Mouse (Mus musculus) forebrain, embryonic 16.5 days (tissue): ENCODE results near the gene Grik5. TPM values are rescaled to one million over a fixed set of nuclear protein-coding genes. Genes with fewer than 3 reads are reported as not detected.
"Not testable (repeated sequence)": the region's sequence is repeated elsewhere in the genome, so short reads cannot be mapped to it uniquely, and the experiment has no call there.

ENCODE experiments used
- ATAC-seq: fragments of 200-750 bp; cut with Nextera tagmentation; 2 replicates; pipeline ENCODE4 v1.8.0; 2017; ENCODE audit warnings: mild to moderate bottlenecking, moderate library complexity
- H3K27ac ChIP-seq: fragments of 300-500 bp; sonication (generic); 2 replicates; pipeline ENCODE4 v1.5.1; 2014; ENCODE audit warnings: low read length, control low read depth
- H3K27me3 ChIP-seq: fragments of 300-500 bp; sonication (generic); replicated peaks from 2 replicates; pipeline ENCODE4 v1.6.1; 2014; ENCODE audit warnings: low read length; ENCODE audit not compliant: control insufficient read depth, insufficient read depth
- H3K36me3 ChIP-seq: fragments of 300-500 bp; sonication (generic); 2 replicates; pipeline ENCODE4 v1.6.1; 2014; ENCODE audit not compliant: control insufficient read depth, insufficient read depth
- H3K4me1 ChIP-seq: fragments of 300-500 bp; sonication (generic); replicated peaks from 2 replicates; pipeline ENCODE4 v1.6.1; 2014; ENCODE audit warnings: low read length; ENCODE audit not compliant: control insufficient read depth, insufficient read depth
- H3K4me2 ChIP-seq: fragments of 300-500 bp; sonication (generic); 2 replicates; pipeline ENCODE4 v1.6.1; 2014; ENCODE audit warnings: mild to moderate bottlenecking, low read length, control low read depth
- H3K4me3 ChIP-seq: fragments of 300-500 bp; sonication (generic); replicated peaks from 2 replicates; pipeline ENCODE4 v1.5.1; 2014; ENCODE audit warnings: mild to moderate bottlenecking, low read length, control low read depth
- H3K9ac ChIP-seq: fragments of 300-500 bp; sonication (generic); replicated peaks from 2 replicates; pipeline ENCODE4 v1.6.1; 2014; ENCODE audit warnings: low read depth, low read length, control low read depth
- H3K9me3 ChIP-seq: fragments of 300-500 bp; sonication (generic); 2 replicates; pipeline ENCODE4 v1.6.1; 2016; ENCODE audit warnings: low read length; ENCODE audit not compliant: control insufficient read depth
- WGBS: fragments of 180-500 bp; shearing (Covaris S2); extraction: QIAGEN DNeasy Blood & Tissue Kit; methylation state at CpG from one replicate; pipeline ENCODE4 v1.1.7; 2014; 5-methylcytosine and 5-hydroxymethylcytosine counted together
- polyA plus RNA-seq: library from polyadenylated mRNA; unstranded; fragments of >200 nt; fragmentation: Nextera tagmentation; extraction: Ambion mirVana; gene quantifications from 2 replicates; pipeline ENCODE4 v1.2.1, GENCODE M21; 2015

Grik5 gene
- polyA plus RNA-seq, 1 experiment from 2014 or later: 16.9 TPM

DNA sequence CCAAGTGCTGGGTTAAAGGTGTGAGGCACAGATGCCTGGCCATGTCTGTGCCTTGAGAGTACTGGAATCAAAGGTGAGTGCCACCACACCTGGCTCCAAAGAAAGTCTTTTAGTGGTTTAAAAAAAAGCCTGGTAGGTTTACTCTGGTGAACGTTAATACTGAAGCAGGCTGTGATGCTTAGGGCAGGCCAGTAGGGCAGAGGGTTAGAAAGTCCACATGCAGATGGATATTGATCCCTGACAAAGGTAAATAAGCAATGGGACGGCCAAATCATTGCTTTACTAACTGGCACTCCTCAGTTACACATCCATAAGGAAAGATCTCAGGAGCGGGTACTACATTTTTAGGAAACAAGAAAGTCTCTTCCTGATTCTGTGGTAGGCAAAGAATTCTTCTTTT, 19.6 kb downstream of the Grik5 start:
- no peak overlapping the region for H3K4me2 ChIP-seq
- no peaks in the 10 kb centered on the region for H3K27me3 ChIP-seq
- no peak overlapping the region for H3K4me3 ChIP-seq
- peaks cover 7% of the 10 kb centered on the region; the same call in 1 of the 2 replicates for H3K4me1 ChIP-seq
- no peaks in the 10 kb centered on the region for H3K9me3 ChIP-seq
- H3K9ac ChIP-seq: no peak overlapping the region
- peaks cover 37% of the 10 kb centered on the region for H3K36me3 ChIP-seq
- WGBS: 92% methylated on average over 3 of the region's 3 CpGs
- no peak overlapping the region for H3K27ac ChIP-seq
- ATAC-seq: no peak

DNA sequence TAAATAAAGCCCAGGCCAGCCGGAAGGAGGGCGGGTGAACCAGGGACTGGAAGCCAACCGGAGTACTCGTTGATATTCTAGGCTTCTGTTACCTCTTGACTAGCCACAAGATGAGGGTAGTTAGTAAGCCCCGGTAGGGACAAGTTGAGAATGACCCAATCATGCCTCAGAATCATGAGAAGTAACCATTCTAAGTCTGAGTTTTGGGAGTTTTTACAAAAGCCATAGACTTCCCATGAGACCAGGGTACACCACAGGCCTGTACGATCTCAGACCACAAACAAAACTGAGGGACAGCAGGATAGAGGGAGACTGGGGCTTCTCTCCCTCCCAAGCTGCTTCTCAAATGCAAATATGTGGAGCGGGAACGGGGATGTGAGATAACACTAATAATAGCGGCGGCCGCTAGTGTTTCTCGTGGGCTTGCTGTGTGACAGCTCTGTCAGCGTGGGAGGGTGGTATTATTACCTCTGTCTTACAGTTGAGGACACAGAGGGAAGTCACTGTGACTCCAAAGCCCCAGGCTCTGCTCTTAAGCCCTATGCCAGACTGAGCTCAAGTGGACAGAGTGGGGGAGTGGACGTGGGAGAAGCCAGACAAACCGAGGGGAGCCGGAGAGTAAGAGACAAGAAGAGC, 22.7 kb downstream of the Grik5 start:
- H3K4me3 ChIP-seq: no peak overlapping the region
- H3K36me3 ChIP-seq: peaks cover 21% of the 10 kb centered on the region; the same call in 1 of the 2 replicates
- H3K9me3 ChIP-seq: no peaks in the 10 kb centered on the region
- H3K27ac ChIP-seq: 0 out of 2 replicates have a peak overlapping the region, but pooled peaks have one; percentile 16
- H3K27me3 ChIP-seq: no peaks in the 10 kb centered on the region
- 79% methylated on average over 16 of the region's 16 CpGs for WGBS
- H3K4me2 ChIP-seq: no peak overlapping the region
- H3K4me1 ChIP-seq: peaks cover 7% of the 10 kb centered on the region; the same call in 1 of the 2 replicates
- H3K9ac ChIP-seq: no peak overlapping the region
- ATAC-seq: peak; percentile 19; the same call in 1 of the 2 replicates

DNA sequence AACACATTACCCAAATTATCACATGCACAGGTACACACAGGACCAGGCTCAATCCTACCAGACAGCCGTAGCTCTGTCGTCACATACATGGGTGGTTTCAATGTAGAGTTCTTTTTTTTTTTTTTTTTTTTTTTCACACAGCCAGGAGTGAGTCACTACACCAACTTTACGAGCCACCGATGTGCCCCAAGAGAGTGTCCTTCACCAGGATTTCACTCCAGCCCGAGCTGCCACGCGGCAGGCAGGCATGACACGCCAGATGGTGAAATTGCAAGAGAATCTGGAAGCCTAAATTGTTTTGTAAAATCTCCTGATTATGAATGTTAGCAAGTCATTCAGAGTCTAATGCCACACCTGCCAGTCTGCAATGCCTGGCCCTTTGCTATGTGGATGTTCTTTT, 24.8 kb downstream of the Grik5 start:
- peak overlapping the region; percentile 75 for H3K27ac ChIP-seq
- 63% methylated on average over 8 of the region's 8 CpGs for WGBS
- H3K4me1 ChIP-seq: peaks cover 7% of the 10 kb centered on the region; the same call in 1 of the 2 replicates
- H3K36me3 ChIP-seq: peaks cover 26% of the 10 kb centered on the region; the same call in 1 of the 2 replicates
- no peaks in the 10 kb centered on the region for H3K9me3 ChIP-seq
- no peak overlapping the region for H3K9ac ChIP-seq
- peak; percentile 24; the same call in 1 of the 2 replicates for ATAC-seq
- H3K4me3 ChIP-seq: no peak overlapping the region
- H3K27me3 ChIP-seq: no peaks in the 10 kb centered on the region
- no peak overlapping the region for H3K4me2 ChIP-seq

DNA sequence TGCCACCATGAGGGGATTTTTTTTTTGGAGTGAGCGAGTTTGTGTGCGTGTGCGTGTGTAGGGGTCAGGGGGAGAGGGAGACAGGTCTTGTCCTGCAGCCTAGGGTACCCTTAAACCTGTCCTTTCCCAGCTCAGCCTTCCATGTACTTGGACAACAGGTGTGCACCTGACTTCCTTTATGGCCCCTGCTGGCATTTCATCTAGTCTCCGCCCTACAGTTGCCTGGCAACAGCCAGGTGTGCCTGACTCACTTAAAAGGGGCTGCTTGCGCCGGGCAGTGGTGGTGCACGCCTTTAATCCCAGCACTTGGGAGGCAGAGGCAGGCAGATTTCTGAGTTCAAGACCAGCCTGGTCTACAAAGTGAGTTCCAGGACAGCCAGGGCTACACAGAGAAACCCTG, 27.5 kb downstream of the Grik5 start:
- H3K36me3 ChIP-seq: peaks cover 26% of the 10 kb centered on the region; the same call in 1 of the 2 replicates
- ATAC-seq, H3K9ac ChIP-seq, H3K4me2 ChIP-seq, H3K27me3 ChIP-seq, H3K4me3 ChIP-seq, H3K4me1 ChIP-seq, H3K27ac ChIP-seq, H3K9me3 ChIP-seq: not testable (repeated sequence)
- WGBS: 93% methylated on average over 7 of the region's 7 CpGs

DNA sequence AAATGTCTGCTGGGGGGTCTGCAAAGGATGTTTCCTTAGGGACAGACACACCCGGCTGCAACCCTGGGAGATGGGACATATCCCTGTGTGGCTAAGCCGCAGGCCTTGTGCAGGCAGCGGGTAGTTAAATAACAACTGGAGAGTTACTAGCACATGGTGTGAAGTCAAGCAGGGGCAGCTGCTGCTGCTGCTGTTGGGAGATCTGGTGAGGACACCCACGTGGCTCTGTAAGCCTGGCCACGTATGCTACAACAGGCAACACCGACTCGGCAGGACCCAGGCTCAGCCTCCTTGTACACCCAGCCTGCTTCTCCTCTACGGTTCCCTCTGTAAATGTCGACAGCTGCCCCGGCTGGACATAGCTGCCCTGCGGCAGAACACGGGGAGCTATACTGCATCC, 30.2 kb downstream of the Grik5 start:
- Histone ChIP-seq H3K27me3 (no peaks in the 10 kb centered on the region), H3K27ac (no peak overlapping the region), H3K4me3 (no peak overlapping the region), H3K9me3 (no peaks in the 10 kb centered on the region), H3K9ac (no peak overlapping the region), H3K4me1 (no peaks in the 10 kb centered on the region), H3K4me2 (no peak overlapping the region), H3K36me3 (peaks cover 27% of the 10 kb centered on the region; the same call in 1 of the 2 replicates)
- ATAC-seq: no peak
- 91% methylated on average over 12 of the region's 12 CpGs for WGBS

DNA sequence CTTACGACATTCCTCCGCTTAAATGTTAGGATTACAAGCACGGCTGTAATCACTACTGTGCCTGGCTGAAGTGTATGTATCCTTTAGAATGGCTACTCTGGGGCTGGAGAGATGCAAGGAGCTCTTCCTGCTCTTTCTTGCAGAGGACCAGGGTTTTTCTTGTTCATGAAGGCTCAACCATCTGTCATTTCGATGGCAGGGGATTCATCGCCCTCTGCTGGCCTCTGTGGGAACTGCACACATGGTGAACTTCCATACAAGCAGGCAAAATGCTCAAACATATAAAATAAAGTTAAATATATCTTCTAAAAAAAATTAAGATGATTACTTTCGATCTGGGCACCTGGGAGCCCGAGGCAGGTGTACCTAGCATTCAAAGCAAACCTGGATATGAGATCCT, 36.2 kb downstream of the Grik5 start:
- 56% methylated on average over 7 of the region's 7 CpGs for WGBS
- no peak overlapping the region for H3K4me2 ChIP-seq
- no peaks in the 10 kb centered on the region for H3K27me3 ChIP-seq
- peaks cover 26% of the 10 kb centered on the region for H3K36me3 ChIP-seq
- H3K27ac ChIP-seq: peak overlapping the region; percentile 24
- H3K4me1 ChIP-seq: peaks cover 3% of the 10 kb centered on the region
- H3K9ac ChIP-seq: no peak overlapping the region
- H3K9me3 ChIP-seq: no peaks in the 10 kb centered on the region
- ATAC-seq: no peak
- no peak overlapping the region for H3K4me3 ChIP-seq

DNA sequence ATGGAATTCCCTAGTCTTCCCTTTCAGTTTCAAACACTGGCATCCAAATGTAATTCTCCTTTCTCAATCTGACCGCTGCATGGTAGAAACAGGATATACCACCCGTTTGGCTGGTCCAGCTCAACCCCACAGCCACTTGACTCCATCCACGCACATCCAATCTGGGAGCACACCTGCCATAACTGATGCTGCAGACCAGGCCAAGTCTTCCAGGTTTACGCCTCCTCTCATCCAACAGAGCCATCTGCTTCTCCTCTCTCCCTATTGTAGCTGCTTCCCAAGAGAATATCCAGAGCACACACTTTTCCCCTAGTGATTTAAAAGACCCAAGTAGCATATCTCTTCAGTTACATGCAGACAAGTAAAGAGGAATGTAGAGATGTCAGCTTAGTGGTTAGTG, 37.4 kb downstream of the Grik5 start:
- WGBS: 64% methylated on average over 4 of the region's 4 CpGs
- Histone ChIP-seq H3K9me3 (no peaks in the 10 kb centered on the region), H3K9ac (no peak overlapping the region), H3K27ac (peak overlapping the region; percentile 23; the same call in 1 of the 2 replicates), H3K4me1 (peaks cover 3% of the 10 kb centered on the region), H3K4me3 (no peak overlapping the region), H3K36me3 (peaks cover 23% of the 10 kb centered on the region), H3K4me2 (no peak overlapping the region), H3K27me3 (no peaks in the 10 kb centered on the region)
- no peak for ATAC-seq

DNA sequence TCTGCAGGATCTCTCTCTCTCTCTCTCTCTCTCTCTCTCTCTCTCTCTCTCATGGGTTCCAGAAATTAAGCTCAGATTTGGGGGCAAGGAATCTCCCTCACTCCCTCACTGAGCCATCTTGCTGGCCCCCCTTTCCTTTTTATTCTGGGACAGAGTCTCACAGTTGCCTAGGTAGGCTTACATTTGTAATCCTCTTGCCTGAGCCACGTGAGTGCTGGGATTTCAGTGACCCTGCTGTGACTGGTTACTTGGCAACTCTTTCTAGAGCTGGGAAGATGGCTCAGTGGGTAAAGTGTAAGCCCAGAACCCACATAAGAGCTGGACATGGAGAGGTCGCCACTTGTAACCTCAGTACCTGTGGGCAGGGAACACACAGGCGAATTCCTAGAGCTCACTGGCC, 40.6 kb downstream of the Grik5 start:
- Histone ChIP-seq H3K36me3 (peaks cover 25% of the 10 kb centered on the region), H3K9ac (no peak overlapping the region), H3K4me1 (peaks cover 3% of the 10 kb centered on the region), H3K27me3 (no peaks in the 10 kb centered on the region), H3K9me3 (no peaks in the 10 kb centered on the region), H3K4me3 (no peak overlapping the region), H3K27ac (no peak overlapping the region), H3K4me2 (no peak overlapping the region)
- ATAC-seq: no peak
- 60% methylated on average over 3 of the region's 3 CpGs for WGBS

DNA sequence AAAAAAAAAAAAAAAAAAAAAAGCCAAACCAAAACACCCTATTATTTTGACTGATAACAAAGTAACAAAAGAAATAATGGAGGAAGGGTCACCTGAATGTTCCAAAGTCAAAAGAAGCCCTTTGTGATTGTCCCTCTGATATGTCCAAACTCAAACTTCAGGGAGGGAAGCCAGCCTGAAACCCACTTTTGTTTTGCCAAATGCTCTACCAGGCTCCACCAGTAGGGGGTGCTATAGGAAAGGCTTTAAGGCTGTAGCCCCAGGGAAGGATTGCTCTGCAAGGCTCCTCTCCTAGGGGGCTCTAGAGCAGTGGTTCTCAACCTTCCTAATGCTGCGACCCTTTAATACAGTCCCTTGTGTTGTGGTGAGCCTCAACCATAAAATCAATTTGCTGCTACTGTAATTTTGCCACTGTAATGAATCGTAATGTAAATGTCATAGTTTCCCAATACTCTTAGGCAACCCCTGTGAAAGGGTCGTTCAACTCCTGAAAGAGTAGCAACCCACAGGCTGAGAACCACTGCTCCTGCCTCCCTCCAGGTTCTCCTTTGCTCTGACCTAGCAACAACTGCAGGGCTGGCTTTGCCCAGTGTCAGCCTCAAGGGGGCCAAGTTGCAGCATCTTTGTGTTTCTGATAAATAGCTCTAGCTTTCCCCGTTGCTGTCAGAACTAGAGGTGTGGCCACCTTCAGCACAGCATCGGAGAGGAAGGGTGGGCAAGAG, 42.0 kb downstream of the Grik5 start:
- Histone ChIP-seq H3K4me3 (no peak overlapping the region), H3K9ac (no peak overlapping the region), H3K4me1 (peaks cover 3% of the 10 kb centered on the region), H3K9me3 (no peaks in the 10 kb centered on the region), H3K27me3 (no peaks in the 10 kb centered on the region), H3K4me2 (no peak overlapping the region), H3K36me3 (peaks cover 15% of the 10 kb centered on the region), H3K27ac (peak overlapping the region; percentile 5; the same call in 1 of the 2 replicates)
- peak; percentile 58; the same call in 1 of the 2 replicates for ATAC-seq
- WGBS: 45% methylated on average over 5 of the region's 5 CpGs
